Mouse (Mus musculus): ENCODE measurements around the gene Ak5. TPM values are rescaled to one million over a fixed set of nuclear protein-coding genes. Genes with fewer than 3 reads are reported as not detected.

Gene Ak5
- polyA plus RNA-seq, 1 experiment = 1.4 TPM

DNA sequence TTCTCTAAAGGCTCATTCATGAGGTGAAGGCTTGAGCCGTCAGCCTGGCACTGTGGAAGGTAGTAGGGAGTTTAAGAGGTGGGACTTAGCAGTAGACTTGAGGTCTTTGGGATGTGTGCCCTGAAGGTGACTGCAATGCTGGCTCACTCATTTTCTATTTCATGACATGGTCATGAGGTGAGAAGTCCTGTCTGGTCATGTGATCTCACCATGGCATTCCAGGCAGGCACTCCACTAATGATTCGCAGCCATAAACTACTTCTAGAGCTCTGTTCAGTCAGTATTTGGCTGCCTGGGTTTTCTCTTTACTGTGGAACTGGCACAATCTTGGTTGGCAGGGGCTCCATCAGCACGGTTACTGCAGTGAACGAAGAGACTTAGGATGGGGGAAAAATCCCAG is 179.2 kb downstream of the Ak5 start:
- Histone ChIP-seq H3K36me3 (ENCODE audit: control insufficient read depth, insufficient read depth, low read length) (no peaks in the 10 kb centered on the region), H3K27me3 (ENCODE audit: control insufficient read depth, insufficient read depth, low read length) (no peaks in the 10 kb centered on the region), H3K4me3 (ENCODE audit: control insufficient read depth, low read depth, low read length) (no peak overlapping the region), H3K27ac (ENCODE audit: control insufficient read depth, insufficient read depth, low read depth, low read length) (no peak overlapping the region), H3K4me1 (ENCODE audit: control insufficient read depth, insufficient read depth, low read length) (peaks cover 8% of the 10 kb centered on the region)
- TF ChIP-seq CTCF (IDR thresholded peaks at IDR 0.05; ENCODE audit: control insufficient read depth, insufficient read depth, insufficient replicate concordance, low read depth, low read length) (no peak), POLR2A (IDR thresholded peaks at IDR 0.05; ENCODE audit: control insufficient read depth, low read depth, low read length) (no peak)

DNA sequence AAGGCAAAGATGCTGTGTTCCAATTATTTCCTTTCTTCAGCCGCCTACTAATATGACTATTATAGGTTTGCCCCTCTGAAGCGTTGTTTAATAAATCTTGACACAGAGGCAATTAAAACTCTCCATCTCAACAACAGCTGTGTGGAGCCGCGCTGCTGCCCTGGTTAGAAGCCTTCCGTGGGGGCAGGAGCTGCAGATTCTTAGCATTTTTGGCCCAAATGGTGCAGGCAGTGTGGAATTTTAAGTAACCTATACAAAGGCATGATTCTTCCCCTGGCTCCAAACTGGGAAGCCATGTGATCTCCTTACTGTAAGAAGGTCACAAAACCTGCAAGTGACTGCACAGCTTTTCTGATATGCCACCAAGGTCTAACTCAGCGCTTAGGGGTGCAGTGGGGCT is 184.0 kb downstream of the Ak5 start:
- no peak for TF ChIP-seq CTCF (IDR thresholded peaks at IDR 0.05; ENCODE audit: control insufficient read depth, insufficient read depth, insufficient replicate concordance, low read depth, low read length)
- TF ChIP-seq POLR2A (IDR thresholded peaks at IDR 0.05; ENCODE audit: control insufficient read depth, low read depth, low read length) = no peak
- Histone ChIP-seq H3K27me3 (ENCODE audit: control insufficient read depth, insufficient read depth, low read length) (no peaks in the 10 kb centered on the region), H3K4me3 (ENCODE audit: control insufficient read depth, low read depth, low read length) (no peak overlapping the region), H3K36me3 (ENCODE audit: control insufficient read depth, insufficient read depth, low read length) (no peaks in the 10 kb centered on the region), H3K4me1 (ENCODE audit: control insufficient read depth, insufficient read depth, low read length) (peaks cover 8% of the 10 kb centered on the region), H3K27ac (ENCODE audit: control insufficient read depth, insufficient read depth, low read depth, low read length) (no peak overlapping the region)

DNA sequence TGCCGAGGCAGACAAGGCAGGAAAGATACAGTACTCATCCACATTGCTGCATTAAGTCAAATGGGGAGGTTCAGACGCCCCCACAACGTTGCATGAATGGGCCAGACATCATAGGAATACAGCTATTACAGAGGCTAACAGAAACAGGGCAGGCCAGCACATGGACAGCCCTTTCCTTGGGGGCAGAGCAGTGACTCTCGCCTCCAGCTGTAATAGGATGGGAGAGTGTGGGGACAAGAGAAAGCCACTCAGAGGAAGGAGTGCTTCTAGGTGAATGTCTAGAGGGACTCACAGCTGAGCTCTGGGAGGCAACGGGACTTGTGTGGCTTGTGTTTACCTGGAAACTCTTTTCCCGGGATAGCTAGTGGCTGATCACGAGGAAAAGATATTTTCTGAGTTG is 184.4 kb downstream of the Ak5 start:
- Histone ChIP-seq H3K27ac (ENCODE audit: control insufficient read depth, insufficient read depth, low read depth, low read length) (no peak overlapping the region), H3K27me3 (ENCODE audit: control insufficient read depth, insufficient read depth, low read length) (no peaks in the 10 kb centered on the region), H3K4me1 (ENCODE audit: control insufficient read depth, insufficient read depth, low read length) (peaks cover 8% of the 10 kb centered on the region), H3K36me3 (ENCODE audit: control insufficient read depth, insufficient read depth, low read length) (no peaks in the 10 kb centered on the region), H3K4me3 (ENCODE audit: control insufficient read depth, low read depth, low read length) (no peak overlapping the region)
- TF ChIP-seq POLR2A (IDR thresholded peaks at IDR 0.05; ENCODE audit: control insufficient read depth, low read depth, low read length) (no peak), CTCF (IDR thresholded peaks at IDR 0.05; ENCODE audit: control insufficient read depth, insufficient read depth, insufficient replicate concordance, low read depth, low read length) (no peak)

DNA sequence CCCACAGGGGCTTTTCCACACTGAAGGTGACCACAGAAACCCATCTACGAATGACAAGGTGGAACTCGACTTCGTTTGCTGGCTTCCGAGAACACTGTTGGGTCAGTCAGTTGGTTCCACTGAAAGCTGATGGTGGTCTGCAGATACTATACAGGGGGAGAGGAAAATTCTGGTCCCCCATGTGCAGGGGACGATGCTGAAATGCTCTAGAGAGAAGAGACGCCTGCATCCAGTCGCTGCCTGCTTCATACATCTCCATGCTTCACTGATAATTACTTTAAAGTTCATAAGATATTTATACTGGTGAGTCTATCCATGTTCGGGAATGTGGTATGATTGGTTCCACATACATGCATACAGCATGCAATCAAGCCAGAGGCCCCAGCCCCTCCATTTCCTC is 186.0 kb downstream of the Ak5 start:
- H3K4me1 ChIP-seq (ENCODE audit: control insufficient read depth, insufficient read depth, low read length) = peaks cover 10% of the 10 kb centered on the region
- TF ChIP-seq POLR2A (IDR thresholded peaks at IDR 0.05; ENCODE audit: control insufficient read depth, low read depth, low read length) (no peak), CTCF (IDR thresholded peaks at IDR 0.05; ENCODE audit: control insufficient read depth, insufficient read depth, insufficient replicate concordance, low read depth, low read length) (no peak)
- no peak overlapping the region for H3K27ac ChIP-seq (ENCODE audit: control insufficient read depth, insufficient read depth, low read depth, low read length)
- no peaks in the 10 kb centered on the region for H3K27me3 ChIP-seq (ENCODE audit: control insufficient read depth, insufficient read depth, low read length)
- no peak overlapping the region for H3K4me3 ChIP-seq (ENCODE audit: control insufficient read depth, low read depth, low read length)
- H3K36me3 ChIP-seq (ENCODE audit: control insufficient read depth, insufficient read depth, low read length) = no peaks in the 10 kb centered on the region

DNA sequence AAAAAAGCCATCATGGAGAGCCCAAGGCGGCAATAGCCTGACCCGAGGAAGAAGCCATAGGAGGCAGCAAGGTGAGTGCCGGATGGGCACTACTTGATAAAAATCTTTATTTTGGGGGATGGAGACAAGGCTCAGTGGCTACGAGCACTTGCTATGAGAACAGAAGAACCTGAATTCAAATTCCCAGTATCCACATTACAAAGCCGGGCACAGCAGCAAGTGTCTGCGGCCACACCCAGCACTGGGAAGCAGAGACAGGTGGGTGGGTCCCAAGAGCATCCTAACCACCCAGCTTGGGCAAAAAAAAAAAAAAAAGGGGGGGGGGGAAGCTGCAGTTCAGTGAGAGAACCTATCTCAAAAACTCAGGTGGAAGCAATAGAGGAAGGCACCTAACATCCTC is 187.8 kb downstream of the Ak5 start:
- Histone ChIP-seq H3K27ac (ENCODE audit: control insufficient read depth, insufficient read depth, low read depth, low read length) (no peak overlapping the region), H3K4me3 (ENCODE audit: control insufficient read depth, low read depth, low read length) (no peak overlapping the region), H3K36me3 (ENCODE audit: control insufficient read depth, insufficient read depth, low read length) (no peaks in the 10 kb centered on the region), H3K27me3 (ENCODE audit: control insufficient read depth, insufficient read depth, low read length) (no peaks in the 10 kb centered on the region), H3K4me1 (ENCODE audit: control insufficient read depth, insufficient read depth, low read length) (peaks cover 2% of the 10 kb centered on the region; the same call in 1 of the 2 replicates)
- TF ChIP-seq CTCF (IDR thresholded peaks at IDR 0.05; ENCODE audit: control insufficient read depth, insufficient read depth, insufficient replicate concordance, low read depth, low read length) (no peak), POLR2A (IDR thresholded peaks at IDR 0.05; ENCODE audit: control insufficient read depth, low read depth, low read length) (no peak)

DNA sequence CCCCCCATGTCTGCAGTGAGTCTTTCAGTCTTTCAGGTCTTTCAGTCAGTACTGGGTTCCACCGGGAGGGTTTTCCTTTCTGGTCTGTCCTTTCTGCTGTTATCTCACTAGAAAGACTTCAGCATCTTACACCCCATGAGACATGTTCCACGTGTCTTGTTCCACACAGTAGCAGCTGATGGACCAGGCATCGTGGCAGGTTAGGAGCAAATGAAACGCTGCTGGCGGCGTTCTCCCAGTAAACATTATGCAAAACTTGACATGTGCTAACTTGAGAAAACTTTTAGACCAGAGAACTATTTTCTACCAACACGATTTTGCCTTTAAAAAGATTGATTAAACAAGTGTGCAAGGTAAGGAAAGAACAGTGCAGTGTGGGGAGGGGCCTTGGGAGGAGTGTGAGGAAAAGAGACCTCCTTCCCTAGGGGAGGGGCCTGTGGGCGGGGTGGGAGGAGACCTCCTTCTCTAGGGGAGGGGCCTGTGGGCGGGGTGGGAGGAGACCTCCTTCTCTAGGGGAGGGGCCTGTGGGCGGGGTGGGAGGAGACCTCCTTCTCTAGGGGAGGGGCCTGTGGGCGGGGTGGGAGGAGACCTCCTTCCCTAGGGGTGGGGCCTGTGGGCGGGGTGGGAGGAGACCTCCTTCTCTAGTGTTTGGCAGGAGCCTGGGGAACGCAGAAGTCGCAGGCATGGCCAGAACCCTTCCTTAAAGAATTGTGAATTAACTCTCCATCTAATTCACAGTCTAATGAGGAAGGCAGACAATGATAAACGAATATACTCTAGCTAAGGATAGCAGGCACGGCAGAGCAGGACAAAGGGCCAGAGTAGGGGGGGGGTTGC is 189.3 kb downstream of the Ak5 start:
- no peaks in the 10 kb centered on the region for H3K36me3 ChIP-seq (ENCODE audit: control insufficient read depth, insufficient read depth, low read length)
- peak overlapping the region; percentile 67 for H3K4me3 ChIP-seq (ENCODE audit: control insufficient read depth, low read depth, low read length)
- peak overlapping the region; percentile 32; the same call in 1 of the 2 replicates for H3K27ac ChIP-seq (ENCODE audit: control insufficient read depth, insufficient read depth, low read depth, low read length)
- H3K4me1 ChIP-seq (ENCODE audit: control insufficient read depth, insufficient read depth, low read length) = peaks cover 2% of the 10 kb centered on the region; the same call in 1 of the 2 replicates
- TF ChIP-seq CTCF (IDR thresholded peaks at IDR 0.05; ENCODE audit: control insufficient read depth, insufficient read depth, insufficient replicate concordance, low read depth, low read length) (no peak), POLR2A (IDR thresholded peaks at IDR 0.05; ENCODE audit: control insufficient read depth, low read depth, low read length) (no peak)
- H3K27me3 ChIP-seq (ENCODE audit: control insufficient read depth, insufficient read depth, low read length) = no peaks in the 10 kb centered on the region

DNA sequence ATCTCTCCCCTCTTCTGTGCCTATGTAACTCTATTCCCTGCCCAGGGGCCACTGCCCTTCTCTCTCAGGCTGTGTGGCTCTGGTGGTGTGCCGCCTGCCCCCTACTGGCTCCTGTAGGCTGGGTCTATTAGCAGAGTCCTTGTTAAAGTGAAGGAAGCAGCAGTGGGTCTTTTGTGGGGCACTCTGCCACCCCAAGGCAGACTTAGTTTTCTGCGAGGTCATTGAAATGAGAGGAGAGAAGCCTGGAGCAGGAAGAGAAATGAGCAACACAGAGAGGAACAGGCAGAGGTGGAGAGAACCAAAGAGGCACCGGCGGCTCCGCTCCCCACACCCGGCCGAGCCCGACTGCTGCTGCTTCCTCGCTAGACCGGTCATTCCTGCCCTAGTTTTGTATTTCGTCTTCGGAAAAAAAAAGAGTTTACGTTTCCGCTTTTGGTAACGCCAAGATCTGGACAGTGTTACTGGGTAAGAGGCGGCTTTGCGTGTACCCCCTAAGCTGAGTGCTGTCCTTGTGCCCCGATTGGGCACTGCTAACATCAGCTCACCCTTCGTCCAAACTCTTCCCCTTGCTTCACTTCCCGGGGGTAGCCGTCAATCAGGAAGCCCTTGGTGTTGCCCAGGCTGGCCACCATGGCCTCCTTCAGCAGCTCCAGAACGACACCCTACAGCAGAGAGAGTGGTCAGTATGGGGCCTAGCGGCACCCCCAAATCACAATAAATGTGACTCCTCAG is 190.2 kb downstream of the Ak5 start:
- H3K4me1 ChIP-seq (ENCODE audit: control insufficient read depth, insufficient read depth, low read length) = peaks cover 2% of the 10 kb centered on the region; the same call in 1 of the 2 replicates
- TF ChIP-seq CTCF (IDR thresholded peaks at IDR 0.05; ENCODE audit: control insufficient read depth, insufficient read depth, insufficient replicate concordance, low read depth, low read length) (peak; percentile 47; the same call in 1 of the 2 replicates), POLR2A (IDR thresholded peaks at IDR 0.05; ENCODE audit: control insufficient read depth, low read depth, low read length) (peak; percentile 35; the same call in 1 of the 2 replicates)
- no peaks in the 10 kb centered on the region for H3K27me3 ChIP-seq (ENCODE audit: control insufficient read depth, insufficient read depth, low read length)
- H3K27ac ChIP-seq (ENCODE audit: control insufficient read depth, insufficient read depth, low read depth, low read length) = peak overlapping the region; percentile 32; the same call in 1 of the 2 replicates
- H3K36me3 ChIP-seq (ENCODE audit: control insufficient read depth, insufficient read depth, low read length) = no peaks in the 10 kb centered on the region
- peak overlapping the region; percentile 67 for H3K4me3 ChIP-seq (ENCODE audit: control insufficient read depth, low read depth, low read length)

Measured in testis, adult 2 months (tissue).